Mouse (Mus musculus): ENCODE measurements around the gene Dnah8. TPM values are rescaled to one million over a fixed set of nuclear protein-coding genes. Genes with fewer than 3 reads are reported as not detected.

Gene Dnah8
- polyA plus RNA-seq, 1 experiment from 2014 or later: 2.9 TPM

GRCm38 (mm10) chr17:30821115-30821514 is 197.0 kb downstream of the Dnah8 start:
- H3K4me1 ChIP-seq (ENCODE audit: control insufficient read depth, insufficient read depth, low read length): peaks cover 5% of the 10 kb centered on the region; the same call in 1 of the 2 replicates
- no peaks in the 10 kb centered on the region for H3K27me3 ChIP-seq (ENCODE audit: control insufficient read depth, insufficient read depth, low read depth, low read length)
- no peak overlapping the region for H3K27ac ChIP-seq (ENCODE audit: low read length)
- no peaks in the 10 kb centered on the region for H3K36me3 ChIP-seq (ENCODE audit: control insufficient read depth, insufficient read depth, low read length)
- H3K4me3 ChIP-seq (ENCODE audit: low read depth, low read length): no peak overlapping the region
- H3K9ac ChIP-seq (ENCODE audit: low read depth, low read length): no peak overlapping the region
- no peak overlapping the region for H3K4me2 ChIP-seq (ENCODE audit: low read length)
- no peaks in the 10 kb centered on the region for H3K9me3 ChIP-seq (replicated peaks; ENCODE audit: control insufficient read depth, low read length, poor library complexity, severe bottlenecking)
- WGBS: 82% methylated on average over 6 of the region's 6 CpGs
- no peak for ATAC-seq

DNA sequence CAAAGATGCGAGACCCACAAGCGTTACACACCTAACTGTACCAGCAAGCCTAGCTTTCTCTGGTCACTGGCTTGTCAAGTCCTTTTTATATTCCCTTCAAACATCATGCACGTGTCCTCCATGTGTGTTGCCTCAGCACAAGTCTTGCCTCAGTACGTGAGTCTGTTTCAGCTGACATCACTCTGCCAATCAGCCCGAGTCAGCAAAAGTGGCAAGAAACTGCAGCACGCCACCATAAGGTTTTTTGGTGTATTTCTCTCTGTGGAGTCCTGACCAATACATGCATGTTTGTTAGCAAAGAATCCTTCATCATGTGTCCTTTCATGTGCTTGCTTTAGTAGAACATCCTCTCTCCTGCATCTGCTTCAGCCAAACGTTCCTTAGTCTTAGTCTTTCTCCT is 200.3 kb downstream of the Dnah8 start:
- Histone ChIP-seq H3K36me3 (ENCODE audit: control insufficient read depth, insufficient read depth, low read length) (no peaks in the 10 kb centered on the region), H3K4me3 (ENCODE audit: low read depth, low read length) (no peak overlapping the region), H3K4me1 (ENCODE audit: control insufficient read depth, insufficient read depth, low read length) (peaks cover 5% of the 10 kb centered on the region; the same call in 1 of the 2 replicates), H3K27me3 (ENCODE audit: control insufficient read depth, insufficient read depth, low read depth, low read length) (no peaks in the 10 kb centered on the region), H3K9me3 (replicated peaks; ENCODE audit: control insufficient read depth, low read length, poor library complexity, severe bottlenecking) (no peaks in the 10 kb centered on the region), H3K9ac (ENCODE audit: low read depth, low read length) (no peak overlapping the region), H3K27ac (ENCODE audit: low read length) (no peak overlapping the region), H3K4me2 (ENCODE audit: low read length) (no peak overlapping the region)
- no peak for ATAC-seq
- WGBS: 93% methylated on average over 7 of the region's 7 CpGs

- ATAC-seq: 0 out of 2 replicates have a peak, but pooled peaks have one; percentile 45
- Histone ChIP-seq H3K36me3 (ENCODE audit: control insufficient read depth, insufficient read depth, low read length) (no peaks in the 10 kb centered on the region), H3K4me1 (ENCODE audit: control insufficient read depth, insufficient read depth, low read length) (peaks cover 5% of the 10 kb centered on the region; the same call in 1 of the 2 replicates), H3K9me3 (replicated peaks; ENCODE audit: control insufficient read depth, low read length, poor library complexity, severe bottlenecking) (no peaks in the 10 kb centered on the region), H3K4me3 (ENCODE audit: low read depth, low read length) (no peak overlapping the region), H3K27me3 (ENCODE audit: control insufficient read depth, insufficient read depth, low read depth, low read length) (no peaks in the 10 kb centered on the region), H3K9ac (ENCODE audit: low read depth, low read length) (no peak overlapping the region), H3K27ac (ENCODE audit: low read length) (0 out of 2 replicates have a peak overlapping the region, but pooled peaks have one; percentile 18), H3K4me2 (ENCODE audit: low read length) (peak overlapping the region; percentile 32; the same call in 1 of the 2 replicates)
- 12% methylated on average over 11 of the region's 11 CpGs for WGBS
Observed at GRCm38 (mm10) chr17:30825731-30826304, 201.7 kb downstream of the Dnah8 start.

DNA sequence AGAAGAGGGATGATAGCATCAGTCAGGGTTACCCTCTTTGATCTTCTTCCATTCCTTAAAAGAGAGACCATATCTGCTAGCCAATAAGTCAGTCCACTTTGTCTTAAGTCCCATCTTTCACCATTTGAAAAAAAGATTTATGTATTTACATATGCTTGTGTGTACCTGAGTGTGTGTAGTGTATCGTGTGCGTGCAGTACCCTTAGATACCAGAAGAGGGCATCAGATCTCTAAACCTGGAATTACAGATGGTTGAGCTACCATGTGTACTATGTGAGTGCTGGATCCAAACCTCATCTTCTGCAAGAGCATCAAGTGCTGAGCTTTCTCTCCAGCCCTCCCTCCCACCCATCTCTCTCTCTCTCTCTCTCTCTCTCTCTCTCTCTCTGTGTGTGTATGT is 207.0 kb downstream of the Dnah8 start:
- H3K4me2 ChIP-seq (ENCODE audit: low read length): no peak overlapping the region
- no peaks in the 10 kb centered on the region for H3K9me3 ChIP-seq (replicated peaks; ENCODE audit: control insufficient read depth, low read length, poor library complexity, severe bottlenecking)
- H3K36me3 ChIP-seq (ENCODE audit: control insufficient read depth, insufficient read depth, low read length): no peaks in the 10 kb centered on the region
- H3K27ac ChIP-seq (ENCODE audit: low read length): no peak overlapping the region
- H3K4me1 ChIP-seq (ENCODE audit: control insufficient read depth, insufficient read depth, low read length): no peaks in the 10 kb centered on the region
- H3K4me3 ChIP-seq (ENCODE audit: low read depth, low read length): no peak overlapping the region
- no peaks in the 10 kb centered on the region for H3K27me3 ChIP-seq (ENCODE audit: control insufficient read depth, insufficient read depth, low read depth, low read length)
- ATAC-seq: no peak
- H3K9ac ChIP-seq (ENCODE audit: low read depth, low read length): no peak overlapping the region
- 100% methylated on average over 2 of the region's 2 CpGs for WGBS

- Histone ChIP-seq H3K9ac (ENCODE audit: low read depth, low read length) (no peak overlapping the region), H3K27me3 (ENCODE audit: control insufficient read depth, insufficient read depth, low read depth, low read length) (no peaks in the 10 kb centered on the region), H3K4me1 (ENCODE audit: control insufficient read depth, insufficient read depth, low read length) (peaks cover 6% of the 10 kb centered on the region; the same call in 1 of the 2 replicates), H3K9me3 (replicated peaks; ENCODE audit: control insufficient read depth, low read length, poor library complexity, severe bottlenecking) (no peaks in the 10 kb centered on the region), H3K4me3 (ENCODE audit: low read depth, low read length) (no peak overlapping the region), H3K4me2 (ENCODE audit: low read length) (no peak overlapping the region), H3K27ac (ENCODE audit: low read length) (no peak overlapping the region), H3K36me3 (ENCODE audit: control insufficient read depth, insufficient read depth, low read length) (no peaks in the 10 kb centered on the region)
- ATAC-seq: no peak
- WGBS: 96% methylated on average over 4 of the region's 4 CpGs
Observed at GRCm38 (mm10) chr17:30835419-30835818, 211.3 kb downstream of the Dnah8 start.

- no peak overlapping the region for H3K27ac ChIP-seq (ENCODE audit: low read length)
- H3K4me3 ChIP-seq (ENCODE audit: low read depth, low read length): no peak overlapping the region
- 100% methylated on average over 1 of the region's 1 CpGs for WGBS
- H3K36me3 ChIP-seq (ENCODE audit: control insufficient read depth, insufficient read depth, low read length): no peaks in the 10 kb centered on the region
- H3K9me3 ChIP-seq (replicated peaks; ENCODE audit: control insufficient read depth, low read length, poor library complexity, severe bottlenecking): no peaks in the 10 kb centered on the region
- H3K4me2 ChIP-seq (ENCODE audit: low read length): no peak overlapping the region
- peaks cover 6% of the 10 kb centered on the region; the same call in 1 of the 2 replicates for H3K4me1 ChIP-seq (ENCODE audit: control insufficient read depth, insufficient read depth, low read length)
- no peak for ATAC-seq
- no peaks in the 10 kb centered on the region for H3K27me3 ChIP-seq (ENCODE audit: control insufficient read depth, insufficient read depth, low read depth, low read length)
- H3K9ac ChIP-seq (ENCODE audit: low read depth, low read length): no peak overlapping the region
Observed at GRCm38 (mm10) chr17:30837031-30837430, 212.9 kb downstream of the Dnah8 start.

DNA sequence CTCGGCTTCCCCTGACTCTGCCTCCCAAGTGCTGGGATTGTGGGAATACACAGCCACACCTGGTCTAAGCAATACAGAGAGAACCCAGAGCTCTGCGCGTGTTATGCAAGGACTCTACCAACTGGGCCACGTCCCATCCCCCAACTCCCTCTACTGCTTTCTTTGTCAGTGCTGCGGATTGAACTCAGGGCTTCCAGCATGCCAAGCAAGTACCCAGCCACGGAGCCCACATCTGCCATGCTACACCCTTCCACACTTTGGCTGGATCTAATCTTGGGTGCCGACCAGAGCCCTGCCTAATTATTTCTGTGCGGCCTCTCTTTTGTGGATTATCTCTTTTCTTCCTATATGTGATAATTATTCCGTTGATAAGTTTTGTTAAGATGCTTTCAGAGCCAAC is 215.9 kb downstream of the Dnah8 start:
- Histone ChIP-seq H3K9me3 (replicated peaks; ENCODE audit: control insufficient read depth, low read length, poor library complexity, severe bottlenecking) (no peaks in the 10 kb centered on the region), H3K27me3 (ENCODE audit: control insufficient read depth, insufficient read depth, low read depth, low read length) (no peaks in the 10 kb centered on the region), H3K36me3 (ENCODE audit: control insufficient read depth, insufficient read depth, low read length) (no peaks in the 10 kb centered on the region), H3K4me3 (ENCODE audit: low read depth, low read length) (no peak overlapping the region), H3K9ac (ENCODE audit: low read depth, low read length) (no peak overlapping the region), H3K4me1 (ENCODE audit: control insufficient read depth, insufficient read depth, low read length) (peaks cover 6% of the 10 kb centered on the region; the same call in 1 of the 2 replicates), H3K4me2 (ENCODE audit: low read length) (no peak overlapping the region), H3K27ac (ENCODE audit: low read length) (no peak overlapping the region)
- 46% methylated on average over 9 of the region's 9 CpGs for WGBS
- no peak for ATAC-seq

- ATAC-seq: no peak
- Histone ChIP-seq H3K9ac (ENCODE audit: low read depth, low read length) (no peak overlapping the region), H3K9me3 (replicated peaks; ENCODE audit: control insufficient read depth, low read length, poor library complexity, severe bottlenecking) (no peaks in the 10 kb centered on the region), H3K4me2 (ENCODE audit: low read length) (no peak overlapping the region), H3K36me3 (ENCODE audit: control insufficient read depth, insufficient read depth, low read length) (no peaks in the 10 kb centered on the region), H3K4me1 (ENCODE audit: control insufficient read depth, insufficient read depth, low read length) (peaks cover 6% of the 10 kb centered on the region; the same call in 1 of the 2 replicates), H3K27ac (ENCODE audit: low read length) (no peak overlapping the region), H3K27me3 (ENCODE audit: control insufficient read depth, insufficient read depth, low read depth, low read length) (no peaks in the 10 kb centered on the region), H3K4me3 (ENCODE audit: low read depth, low read length) (no peak overlapping the region)
- WGBS: 90% methylated on average over 6 of the region's 6 CpGs
Observed at GRCm38 (mm10) chr17:30842312-30842711, 218.2 kb downstream of the Dnah8 start.

GRCm38 (mm10) chr17:30844321-30844791 is 220.2 kb downstream of the Dnah8 start:
- H3K4me1 ChIP-seq (ENCODE audit: control insufficient read depth, insufficient read depth, low read length): peaks cover 2% of the 10 kb centered on the region; the same call in 1 of the 2 replicates
- no peak overlapping the region for H3K9ac ChIP-seq (ENCODE audit: low read depth, low read length)
- no peak overlapping the region for H3K4me3 ChIP-seq (ENCODE audit: low read depth, low read length)
- ATAC-seq: no peak
- no peaks in the 10 kb centered on the region for H3K9me3 ChIP-seq (replicated peaks; ENCODE audit: control insufficient read depth, low read length, poor library complexity, severe bottlenecking)
- H3K36me3 ChIP-seq (ENCODE audit: control insufficient read depth, insufficient read depth, low read length): no peaks in the 10 kb centered on the region
- H3K27me3 ChIP-seq (ENCODE audit: control insufficient read depth, insufficient read depth, low read depth, low read length): no peaks in the 10 kb centered on the region
- no peak overlapping the region for H3K4me2 ChIP-seq (ENCODE audit: low read length)
- no peak overlapping the region for H3K27ac ChIP-seq (ENCODE audit: low read length)
- 67% methylated on average over 9 of the region's 9 CpGs for WGBS

Measured in midbrain, embryonic 16.5 days (tissue).